Mouse (Mus musculus): ENCODE results near the gene Galntl6.

DNA sequence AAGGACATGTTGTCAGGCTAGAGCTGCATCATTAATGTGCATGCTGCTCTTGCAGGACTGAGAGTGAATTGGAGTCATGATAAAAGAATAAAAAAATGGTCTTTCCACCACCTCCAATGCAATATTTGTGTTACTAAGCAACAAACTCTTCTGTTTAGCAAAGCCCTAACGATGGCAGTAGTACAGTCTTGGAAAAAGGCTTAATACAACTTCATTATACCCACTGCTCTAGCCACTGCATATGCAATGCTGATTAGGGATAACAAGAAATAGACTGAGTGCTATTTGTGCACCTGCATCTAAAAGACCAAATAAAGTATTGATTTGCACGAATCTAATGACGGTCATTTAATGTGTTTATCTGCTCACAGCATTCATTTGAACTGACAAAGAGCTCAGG, 880.2 kb downstream of the Galntl6 start:
- TF ChIP-seq POLR2A (IDR thresholded peaks at IDR 0.05; ENCODE audit: low read depth, low read length) = no peak
- no peak for TF ChIP-seq CTCF (IDR thresholded peaks at IDR 0.05; ENCODE audit: extremely low read depth, insufficient read depth, insufficient read length, insufficient replicate concordance)
